Mouse (Mus musculus) small intestine, adult 2 months (tissue): Measurements from ENCODE around the gene Zmat5.
A peak's percentile ranks its signal among the peaks of the same experiment; 100 is the strongest.

ENCODE experiments used
- CTCF ChIP-seq: fragments of 200-500 bp; IDR thresholded peaks from 2 replicates; pipeline ENCODE4 v1.5.1; 2012; ENCODE audit warnings: low read depth, mild to moderate bottlenecking, control low read depth, inconsistent platforms, low read length, moderate library complexity, mixed read lengths; ENCODE audit not compliant: insufficient replicate concordance, insufficient read length; ENCODE audit errors: extremely low read depth
- POLR2A ChIP-seq: fragments of 200-500 bp; IDR thresholded peaks from 2 replicates; pipeline ENCODE4 v1.6.1; 2012; ENCODE audit warnings: low read depth, mild to moderate bottlenecking, control low read depth, inconsistent platforms, low read length, moderate library complexity

- TF ChIP-seq CTCF (peak; percentile 4; the same call in 1 of the 2 replicates), POLR2A (peak; percentile 92)
Observed at GRCm38 (mm10) chr11:4704072-4704964, at the start of gene Zmat5, which contains the start of gene Uqcr10.
